Mouse (Mus musculus): ENCODE data around the gene Ttll1. TPM values are rescaled to one million over a fixed set of nuclear protein-coding genes. Genes with fewer than 3 reads are reported as not detected.

Gene Ttll1
- polyA plus RNA-seq, 1 experiment from 2014 or later, result 21.0 TPM

DNA sequence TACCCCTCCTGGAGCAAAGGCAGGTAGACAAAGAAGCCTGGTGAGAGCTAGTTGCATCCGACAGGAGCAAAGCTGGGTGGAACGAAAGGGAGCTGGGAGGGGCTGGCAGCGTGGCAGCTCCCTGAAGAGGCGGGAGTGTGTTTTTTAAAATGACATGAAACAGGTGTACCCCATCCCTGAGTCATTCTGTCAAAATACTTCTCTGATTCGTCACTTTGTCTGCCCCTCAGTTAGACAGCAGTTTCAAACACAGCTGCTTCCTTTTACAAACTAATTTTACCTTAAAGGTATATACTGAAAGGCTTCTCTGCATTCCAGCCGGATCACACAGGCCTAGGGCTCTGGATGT, 16.1 kb downstream of the Ttll1 start:
- Histone ChIP-seq H3K27me3 (ENCODE audit: control insufficient read depth, insufficient read depth, low read length) (no peaks in the 10 kb centered on the region), H3K4me1 (ENCODE audit: control insufficient read depth, insufficient read depth, low read length) (no peaks in the 10 kb centered on the region), H3K4me2 (ENCODE audit: low read depth, low read length) (no peak overlapping the region), H3K36me3 (ENCODE audit: control insufficient read depth, insufficient read depth, low read length) (peaks cover 2% of the 10 kb centered on the region; the same call in 1 of the 2 replicates), H3K4me3 (replicated peaks; ENCODE audit: low read length) (no peak overlapping the region), H3K27ac (ENCODE audit: low read length) (no peak overlapping the region), H3K9ac (ENCODE audit: low read length) (no peak overlapping the region), H3K9me3 (replicated peaks; ENCODE audit: control insufficient read depth, low read length) (no peaks in the 10 kb centered on the region)
- ATAC-seq (ENCODE audit: insufficient read depth, low FRiP score), result no peak
- 40% methylated on average over 6 of the region's 6 CpGs for WGBS

DNA sequence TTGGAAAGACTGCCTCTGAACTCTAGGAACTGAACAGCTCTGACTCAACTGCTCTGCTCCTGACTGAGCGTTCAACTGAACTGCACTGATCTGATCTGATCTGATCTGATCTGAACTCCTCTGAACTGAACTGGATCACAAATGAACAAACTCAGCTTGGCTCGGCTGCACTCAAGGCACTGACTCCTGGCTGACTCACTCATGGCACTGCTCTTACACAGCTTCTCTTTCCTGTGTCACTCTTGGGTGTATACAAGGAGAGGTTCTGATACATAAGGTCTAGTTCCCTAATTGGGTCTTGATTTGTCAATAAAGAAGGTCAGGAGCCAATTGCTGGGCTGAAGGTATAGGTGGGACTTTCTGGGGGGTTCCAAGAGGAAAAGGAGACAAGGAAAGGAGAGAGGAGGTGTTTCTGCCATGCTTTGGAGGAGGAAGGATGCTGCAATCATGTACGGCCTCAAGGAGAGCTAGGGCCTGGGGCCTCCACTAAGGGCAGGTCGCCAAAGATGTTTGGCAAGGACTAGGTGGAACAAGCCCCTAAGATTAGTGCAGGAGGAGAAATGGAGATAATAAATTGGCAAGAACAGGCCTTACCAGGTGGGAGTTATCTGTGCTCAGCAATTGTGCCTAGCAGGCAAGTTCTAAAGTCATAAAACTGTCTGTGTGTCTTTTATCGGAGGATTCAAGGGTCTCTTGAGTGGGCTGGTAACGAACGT, 16.7 kb downstream of the Ttll1 start:
- H3K4me3 ChIP-seq (replicated peaks; ENCODE audit: low read length), result no peak overlapping the region
- no peaks in the 10 kb centered on the region for H3K27me3 ChIP-seq (ENCODE audit: control insufficient read depth, insufficient read depth, low read length)
- no peak overlapping the region for H3K27ac ChIP-seq (ENCODE audit: low read length)
- 61% methylated on average over 7 of the region's 7 CpGs for WGBS
- no peak overlapping the region for H3K9ac ChIP-seq (ENCODE audit: low read length)
- no peaks in the 10 kb centered on the region for H3K4me1 ChIP-seq (ENCODE audit: control insufficient read depth, insufficient read depth, low read length)
- H3K4me2 ChIP-seq (ENCODE audit: low read depth, low read length), result no peak overlapping the region
- H3K36me3 ChIP-seq (ENCODE audit: control insufficient read depth, insufficient read depth, low read length), result peaks cover 2% of the 10 kb centered on the region; the same call in 1 of the 2 replicates
- no peaks in the 10 kb centered on the region for H3K9me3 ChIP-seq (replicated peaks; ENCODE audit: control insufficient read depth, low read length)
- ATAC-seq (ENCODE audit: insufficient read depth, low FRiP score), result no peak

DNA sequence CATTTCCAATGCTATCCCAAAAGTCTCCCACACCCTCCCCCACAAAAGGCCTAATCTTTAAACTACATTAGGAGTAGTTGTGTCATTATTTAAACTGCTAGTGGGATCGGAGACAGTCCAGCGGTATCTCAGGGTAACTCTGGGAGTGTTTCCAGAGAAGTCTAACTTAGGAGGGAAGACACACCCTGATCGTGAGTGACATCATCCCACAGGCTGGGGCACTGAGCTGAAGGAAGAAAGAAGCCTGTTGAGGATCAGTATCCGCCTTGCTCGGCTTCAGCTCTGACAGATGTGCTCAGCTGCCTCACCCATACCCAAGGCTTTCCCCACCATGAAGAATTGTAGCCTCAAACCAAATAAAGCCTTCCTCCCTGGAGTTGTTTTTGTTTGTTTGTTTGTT, 18.8 kb downstream of the Ttll1 start:
- Histone ChIP-seq H3K9me3 (replicated peaks; ENCODE audit: control insufficient read depth, low read length) (no peaks in the 10 kb centered on the region), H3K4me3 (replicated peaks; ENCODE audit: low read length) (no peak overlapping the region), H3K4me1 (ENCODE audit: control insufficient read depth, insufficient read depth, low read length) (no peaks in the 10 kb centered on the region), H3K4me2 (ENCODE audit: low read depth, low read length) (no peak overlapping the region), H3K27ac (ENCODE audit: low read length) (no peak overlapping the region), H3K9ac (ENCODE audit: low read length) (no peak overlapping the region), H3K36me3 (ENCODE audit: control insufficient read depth, insufficient read depth, low read length) (peaks cover 2% of the 10 kb centered on the region; the same call in 1 of the 2 replicates), H3K27me3 (ENCODE audit: control insufficient read depth, insufficient read depth, low read length) (no peaks in the 10 kb centered on the region)
- WGBS, result 46% methylated on average over 5 of the region's 5 CpGs
- peak; percentile 22; the same call in 1 of the 2 replicates for ATAC-seq (ENCODE audit: insufficient read depth, low FRiP score)

DNA sequence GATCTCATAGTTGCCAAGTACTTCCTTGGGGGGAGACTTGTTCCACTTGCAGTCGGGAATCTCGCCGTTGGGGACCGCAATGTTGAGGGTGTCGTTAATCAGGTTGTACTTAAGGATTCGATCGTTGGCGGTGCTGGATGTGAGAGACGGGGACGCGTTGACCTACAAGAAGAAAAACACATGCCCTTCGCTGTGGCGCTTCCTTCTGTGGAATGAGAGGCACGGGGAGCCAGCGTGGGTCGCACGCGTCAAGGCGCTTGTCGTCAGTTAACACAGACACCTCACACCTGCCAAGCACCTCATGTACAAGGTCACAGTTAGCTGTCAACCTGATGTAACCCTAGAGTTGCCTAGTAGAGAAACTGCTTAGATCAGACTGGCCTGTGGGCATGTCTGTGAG, 21.2 kb downstream of the Ttll1 start:
- no peaks in the 10 kb centered on the region for H3K27me3 ChIP-seq (ENCODE audit: control insufficient read depth, insufficient read depth, low read length)
- WGBS, result 88% methylated on average over 20 of the region's 20 CpGs
- no peak overlapping the region for H3K4me2 ChIP-seq (ENCODE audit: low read depth, low read length)
- H3K27ac ChIP-seq (ENCODE audit: low read length), result no peak overlapping the region
- peaks cover 2% of the 10 kb centered on the region; the same call in 1 of the 2 replicates for H3K36me3 ChIP-seq (ENCODE audit: control insufficient read depth, insufficient read depth, low read length)
- no peak overlapping the region for H3K9ac ChIP-seq (ENCODE audit: low read length)
- no peaks in the 10 kb centered on the region for H3K9me3 ChIP-seq (replicated peaks; ENCODE audit: control insufficient read depth, low read length)
- no peaks in the 10 kb centered on the region for H3K4me1 ChIP-seq (ENCODE audit: control insufficient read depth, insufficient read depth, low read length)
- H3K4me3 ChIP-seq (replicated peaks; ENCODE audit: low read length), result no peak overlapping the region
- no peak for ATAC-seq (ENCODE audit: insufficient read depth, low FRiP score)

DNA sequence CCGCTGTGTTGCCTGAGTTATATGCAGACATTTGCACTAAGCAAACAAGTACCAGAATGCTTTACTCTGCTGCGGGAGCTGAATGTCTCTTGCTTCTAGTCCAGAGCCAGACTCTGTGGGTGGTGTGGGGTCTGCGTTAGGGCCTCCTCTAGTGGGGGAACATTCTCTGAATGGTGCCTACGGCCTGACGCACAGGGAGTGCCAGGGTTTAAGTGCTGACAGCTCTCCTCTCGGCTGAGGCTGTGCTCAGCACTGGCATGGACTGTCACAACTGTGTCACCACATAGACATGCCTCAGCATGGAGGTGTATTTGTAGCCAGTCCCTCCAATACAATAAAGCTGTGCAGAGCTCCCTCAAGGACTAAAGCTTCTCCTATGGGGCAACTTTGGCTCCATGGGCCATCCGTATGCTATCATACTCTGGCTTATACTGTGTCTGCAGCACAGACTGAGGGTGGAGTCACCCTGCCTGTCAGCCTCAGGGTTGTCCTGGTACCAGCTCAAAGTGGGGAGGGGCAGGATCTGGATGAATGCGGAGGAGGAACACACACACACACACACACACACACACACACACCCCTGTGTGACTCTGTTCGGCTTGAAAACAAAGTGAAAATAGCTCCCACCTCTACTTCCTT, 23.1 kb downstream of the Ttll1 start:
- H3K27me3 ChIP-seq (ENCODE audit: control insufficient read depth, insufficient read depth, low read length), result no peaks in the 10 kb centered on the region
- no peak overlapping the region for H3K4me3 ChIP-seq (replicated peaks; ENCODE audit: low read length)
- no peak overlapping the region for H3K27ac ChIP-seq (ENCODE audit: low read length)
- H3K36me3 ChIP-seq (ENCODE audit: control insufficient read depth, insufficient read depth, low read length), result peaks cover 2% of the 10 kb centered on the region; the same call in 1 of the 2 replicates
- WGBS, result 62% methylated on average over 9 of the region's 9 CpGs
- no peaks in the 10 kb centered on the region for H3K4me1 ChIP-seq (ENCODE audit: control insufficient read depth, insufficient read depth, low read length)
- H3K9ac ChIP-seq (ENCODE audit: low read length), result peak overlapping the region; percentile 20; the same call in 1 of the 2 replicates
- no peaks in the 10 kb centered on the region for H3K9me3 ChIP-seq (replicated peaks; ENCODE audit: control insufficient read depth, low read length)
- 0 out of 2 replicates have a peak, but pooled peaks have one; percentile 19 for ATAC-seq (ENCODE audit: insufficient read depth, low FRiP score)
- no peak overlapping the region for H3K4me2 ChIP-seq (ENCODE audit: low read depth, low read length)

DNA sequence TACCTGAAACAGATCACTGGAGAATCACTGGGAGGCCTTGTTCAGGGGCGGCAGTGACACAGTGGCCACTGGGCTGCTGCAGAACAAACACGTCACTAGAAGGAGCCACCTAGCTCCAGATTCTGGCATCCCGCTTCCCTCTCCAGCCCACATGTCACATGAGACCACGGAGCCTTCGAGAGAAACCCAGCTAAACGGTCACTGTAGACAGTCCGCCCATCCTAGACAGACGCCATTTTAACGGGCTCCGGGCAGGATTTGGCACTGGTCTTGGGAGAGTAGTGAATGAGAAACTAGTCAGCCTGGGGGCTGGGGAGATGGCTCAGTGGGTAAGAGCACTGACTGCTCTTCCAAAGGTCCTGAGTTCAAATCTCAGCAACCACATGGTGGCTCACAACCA, 26.4 kb downstream of the Ttll1 start:
- no peak for ATAC-seq (ENCODE audit: insufficient read depth, low FRiP score)
- WGBS, result 92% methylated on average over 10 of the region's 10 CpGs
- no peak overlapping the region for H3K4me2 ChIP-seq (ENCODE audit: low read depth, low read length)

DNA sequence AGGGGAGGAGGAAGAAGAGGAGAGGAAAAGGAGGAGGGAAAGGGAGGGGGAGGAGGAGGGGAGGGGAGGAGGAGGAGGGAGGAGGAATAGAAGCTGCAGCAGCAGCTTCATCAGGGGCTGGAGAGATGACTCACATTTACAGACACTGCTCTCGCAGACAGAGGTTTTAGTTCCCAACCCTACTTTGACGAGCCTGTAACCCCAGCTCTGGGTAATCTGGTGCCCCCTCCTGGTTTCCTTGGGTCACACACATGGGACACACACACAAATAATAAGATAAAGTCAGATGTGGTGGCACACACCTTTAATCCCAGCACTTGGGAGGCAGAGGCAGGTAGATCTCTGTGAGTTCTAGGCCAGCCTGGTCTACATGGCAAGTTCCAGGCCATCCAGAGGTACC, 27.2 kb downstream of the Ttll1 start:
- WGBS, result 40% methylated on average over 2 of the region's 2 CpGs
- no peak overlapping the region for H3K9ac ChIP-seq (ENCODE audit: low read length)
- no peaks in the 10 kb centered on the region for H3K27me3 ChIP-seq (ENCODE audit: control insufficient read depth, insufficient read depth, low read length)
- no peak overlapping the region for H3K27ac ChIP-seq (ENCODE audit: low read length)
- no peaks in the 10 kb centered on the region; the same call in 1 of the 2 replicates for H3K36me3 ChIP-seq (ENCODE audit: control insufficient read depth, insufficient read depth, low read length)
- H3K4me1 ChIP-seq (ENCODE audit: control insufficient read depth, insufficient read depth, low read length), result no peaks in the 10 kb centered on the region
- ATAC-seq (ENCODE audit: insufficient read depth, low FRiP score), result no peak
- H3K4me3 ChIP-seq (replicated peaks; ENCODE audit: low read length), result no peak overlapping the region
- no peaks in the 10 kb centered on the region for H3K9me3 ChIP-seq (replicated peaks; ENCODE audit: control insufficient read depth, low read length)
- no peak overlapping the region for H3K4me2 ChIP-seq (ENCODE audit: low read depth, low read length)

More for the DNA sequence above, 26.4 kb downstream of the Ttll1 start:
- H3K9me3 ChIP-seq (replicated peaks; ENCODE audit: control insufficient read depth, low read length), result no peaks in the 10 kb centered on the region
- H3K4me1 ChIP-seq (ENCODE audit: control insufficient read depth, insufficient read depth, low read length), result no peaks in the 10 kb centered on the region
- no peak overlapping the region for H3K9ac ChIP-seq (ENCODE audit: low read length)
- H3K27me3 ChIP-seq (ENCODE audit: control insufficient read depth, insufficient read depth, low read length), result no peaks in the 10 kb centered on the region
- H3K36me3 ChIP-seq (ENCODE audit: control insufficient read depth, insufficient read depth, low read length), result no peaks in the 10 kb centered on the region; the same call in 1 of the 2 replicates
- H3K4me3 ChIP-seq (replicated peaks; ENCODE audit: low read length), result no peak overlapping the region
- no peak overlapping the region for H3K27ac ChIP-seq (ENCODE audit: low read length)

DNA sequence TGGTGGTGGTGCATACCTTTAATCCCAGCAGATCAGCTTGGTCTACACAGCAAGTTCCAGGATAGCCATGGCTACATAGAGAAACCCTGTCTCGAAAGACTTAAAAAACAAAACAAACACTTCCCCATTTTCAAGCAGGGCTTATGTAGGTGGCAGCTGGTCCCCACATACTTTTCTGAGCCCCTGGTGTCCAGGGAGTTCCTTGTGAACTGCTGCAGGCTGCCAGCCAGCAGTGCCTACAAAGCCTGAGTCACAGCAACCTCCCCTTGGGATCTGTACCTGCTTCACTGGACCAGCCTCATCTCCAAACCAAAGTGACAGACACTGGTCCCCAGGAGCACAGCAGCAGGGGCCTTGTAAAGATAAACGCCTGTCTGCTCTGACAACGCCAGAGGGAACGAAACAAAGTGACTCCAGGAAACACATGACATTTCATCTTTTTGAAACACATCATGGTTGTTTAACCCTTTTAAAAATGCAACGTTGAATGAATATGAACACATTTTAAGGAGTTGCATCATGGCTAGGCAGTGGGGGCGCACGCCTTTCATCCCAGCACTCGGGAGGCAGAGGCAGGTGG, 28.0 kb downstream of the Ttll1 start:
- no peak for ATAC-seq (ENCODE audit: insufficient read depth, low FRiP score)
- WGBS, result 73% methylated on average over 8 of the region's 8 CpGs
- no peak overlapping the region for H3K4me2 ChIP-seq (ENCODE audit: low read depth, low read length)
- H3K9ac ChIP-seq (ENCODE audit: low read length), result no peak overlapping the region
- H3K27me3 ChIP-seq (ENCODE audit: control insufficient read depth, insufficient read depth, low read length), result no peaks in the 10 kb centered on the region
- H3K4me3 ChIP-seq (replicated peaks; ENCODE audit: low read length), result no peak overlapping the region
- H3K27ac ChIP-seq (ENCODE audit: low read length), result no peak overlapping the region
- no peaks in the 10 kb centered on the region; the same call in 1 of the 2 replicates for H3K36me3 ChIP-seq (ENCODE audit: control insufficient read depth, insufficient read depth, low read length)
- H3K4me1 ChIP-seq (ENCODE audit: control insufficient read depth, insufficient read depth, low read length), result no peaks in the 10 kb centered on the region
- H3K9me3 ChIP-seq (replicated peaks; ENCODE audit: control insufficient read depth, low read length), result no peaks in the 10 kb centered on the region

DNA sequence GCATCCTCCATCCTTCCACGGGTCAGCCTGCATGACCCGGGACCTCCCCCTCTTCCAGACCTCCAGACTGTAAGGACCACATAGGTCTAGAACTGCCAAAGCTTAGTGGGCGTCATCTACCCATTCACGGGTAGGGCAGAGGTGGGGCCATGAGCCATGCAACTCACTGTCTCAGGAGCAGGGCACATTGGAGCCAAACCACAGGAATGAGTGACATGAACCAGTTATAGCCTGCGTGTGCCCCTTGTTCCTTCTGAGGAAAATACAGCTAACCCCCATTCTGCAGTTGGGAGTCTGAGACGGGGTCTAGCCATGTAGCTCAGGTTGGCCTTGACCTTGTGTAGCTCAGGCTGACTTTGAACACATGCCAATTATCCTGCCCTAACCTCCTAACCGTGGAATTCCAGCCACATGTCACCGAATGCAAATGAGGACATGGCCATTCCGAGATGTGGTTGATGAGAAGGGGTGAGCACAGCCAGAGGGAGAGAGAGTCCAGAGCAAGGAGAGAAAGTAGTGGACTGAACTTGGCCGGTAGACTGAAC, 29.4 kb downstream of the Ttll1 start:
- ATAC-seq (ENCODE audit: insufficient read depth, low FRiP score), result no peak
- Histone ChIP-seq H3K4me1 (ENCODE audit: control insufficient read depth, insufficient read depth, low read length) (no peaks in the 10 kb centered on the region), H3K4me3 (replicated peaks; ENCODE audit: low read length) (no peak overlapping the region), H3K36me3 (ENCODE audit: control insufficient read depth, insufficient read depth, low read length) (no peaks in the 10 kb centered on the region; the same call in 1 of the 2 replicates), H3K9me3 (replicated peaks; ENCODE audit: control insufficient read depth, low read length) (no peaks in the 10 kb centered on the region), H3K9ac (ENCODE audit: low read length) (no peak overlapping the region), H3K4me2 (ENCODE audit: low read depth, low read length) (no peak overlapping the region), H3K27ac (ENCODE audit: low read length) (no peak overlapping the region), H3K27me3 (ENCODE audit: control insufficient read depth, insufficient read depth, low read length) (no peaks in the 10 kb centered on the region)
- WGBS, result 66% methylated on average over 10 of the region's 10 CpGs
